Mouse (Mus musculus) midbrain, embryonic 15.5 days (tissue): ENCODE results near the gene Lrch3. TPM values are rescaled to one million over a fixed set of nuclear protein-coding genes. Genes with fewer than 3 reads are reported as not detected.

Source experiments
- ATAC-seq: fragments of 200-750 bp; cut with Nextera tagmentation; replicated peaks from 2 replicates; pipeline ENCODE4 v1.8.0; 2017; ENCODE audit warnings: moderate TSS enrichment
- H3K27ac ChIP-seq: fragments of 300-500 bp; sonication (generic); 2 replicates; pipeline ENCODE4 v1.5.1; 2015; ENCODE audit warnings: mild to moderate bottlenecking, inconsistent platforms
- H3K27me3 ChIP-seq: fragments of 300-500 bp; sonication (generic); replicated peaks from 2 replicates; pipeline ENCODE4 v1.6.1; 2015; ENCODE audit warnings: inconsistent platforms
- H3K36me3 ChIP-seq: fragments of 300-500 bp; sonication (generic); replicated peaks from 2 replicates; pipeline ENCODE4 v1.6.1; 2015; ENCODE audit warnings: inconsistent platforms
- H3K4me1 ChIP-seq: fragments of 300-500 bp; sonication (generic); 2 replicates; pipeline ENCODE4 v1.6.1; 2015; ENCODE audit warnings: inconsistent platforms
- H3K4me2 ChIP-seq: fragments of 300-500 bp; sonication (generic); 2 replicates; pipeline ENCODE4 v1.6.1; 2015; ENCODE audit warnings: inconsistent platforms, mild to moderate bottlenecking, moderate library complexity
- H3K4me3 ChIP-seq: fragments of 300-500 bp; sonication (generic); 2 replicates; pipeline ENCODE4 v1.5.1; 2015; ENCODE audit warnings: mild to moderate bottlenecking, inconsistent platforms
- H3K9ac ChIP-seq: fragments of 300-500 bp; sonication (generic); 2 replicates; pipeline ENCODE4 v1.6.1; 2015; ENCODE audit warnings: mild to moderate bottlenecking, inconsistent platforms
- H3K9me3 ChIP-seq: fragments of 300-500 bp; sonication (generic); 2 replicates; pipeline ENCODE4 v1.6.1; 2016; ENCODE audit warnings: inconsistent platforms
- WGBS: fragments of 180-500 bp; shearing (Covaris S2); methylation state at CpG from one replicate; pipeline ENCODE4 v1.1.7; 2015; ENCODE audit warnings: mixed read lengths; 5-methylcytosine and 5-hydroxymethylcytosine counted together
- polyA plus RNA-seq: library from polyadenylated mRNA; unstranded; fragments of >200 nt; fragmentation: Nextera tagmentation; extraction: Ambion mirVana; gene quantifications from 2 replicates; pipeline ENCODE4 v1.2.1, GENCODE M21; 2015

The Lrch3 gene
- polyA plus RNA-seq, 1 experiment from 2014 or later = 56.3 TPM

GRCm38 (mm10) chr16:33060926-33061325, 147.0 kb downstream of the Lrch3 start:
- Histone ChIP-seq H3K9me3 (no peaks in the 10 kb centered on the region), H3K9ac (no peak overlapping the region), H3K4me2 (no peak overlapping the region), H3K36me3 (peaks cover 11% of the 10 kb centered on the region), H3K27me3 (no peaks in the 10 kb centered on the region), H3K4me1 (peaks cover 45% of the 10 kb centered on the region), H3K4me3 (no peak overlapping the region), H3K27ac (no peak overlapping the region)
- 87% methylated on average over 2 of the region's 2 CpGs for WGBS
- no peak for ATAC-seq

DNA sequence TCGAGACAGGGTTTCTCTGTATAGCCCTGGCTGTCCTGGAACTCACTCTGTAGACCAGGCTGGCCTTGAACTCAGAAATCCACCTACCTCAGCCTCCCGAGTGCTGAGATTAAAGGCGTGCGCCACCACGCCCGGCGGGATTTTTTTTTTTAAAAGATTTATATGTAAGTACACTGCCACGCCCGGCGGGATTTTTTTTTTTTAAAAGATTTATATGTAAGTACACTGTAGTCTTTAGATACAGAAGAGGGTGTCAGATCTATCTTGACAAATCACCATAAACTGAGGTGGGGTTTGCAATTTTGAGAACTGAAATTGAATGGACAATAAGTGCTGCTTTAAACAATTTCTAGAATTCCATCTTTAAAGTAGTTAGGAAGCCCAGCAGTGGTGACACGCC, 147.5 kb downstream of the Lrch3 start:
- ATAC-seq = no peak
- no peak overlapping the region; the same call in 1 of the 2 replicates for H3K9ac ChIP-seq
- peak overlapping the region; percentile 66; the same call in 1 of the 2 replicates for H3K4me3 ChIP-seq
- peaks cover 45% of the 10 kb centered on the region for H3K4me1 ChIP-seq
- H3K9me3 ChIP-seq = no peaks in the 10 kb centered on the region
- H3K27me3 ChIP-seq = no peaks in the 10 kb centered on the region
- peak overlapping the region; percentile 81; the same call in 1 of the 2 replicates for H3K27ac ChIP-seq
- H3K4me2 ChIP-seq = peak overlapping the region; percentile 74
- peaks cover 11% of the 10 kb centered on the region for H3K36me3 ChIP-seq
- 54% methylated on average over 11 of the region's 11 CpGs for WGBS

DNA sequence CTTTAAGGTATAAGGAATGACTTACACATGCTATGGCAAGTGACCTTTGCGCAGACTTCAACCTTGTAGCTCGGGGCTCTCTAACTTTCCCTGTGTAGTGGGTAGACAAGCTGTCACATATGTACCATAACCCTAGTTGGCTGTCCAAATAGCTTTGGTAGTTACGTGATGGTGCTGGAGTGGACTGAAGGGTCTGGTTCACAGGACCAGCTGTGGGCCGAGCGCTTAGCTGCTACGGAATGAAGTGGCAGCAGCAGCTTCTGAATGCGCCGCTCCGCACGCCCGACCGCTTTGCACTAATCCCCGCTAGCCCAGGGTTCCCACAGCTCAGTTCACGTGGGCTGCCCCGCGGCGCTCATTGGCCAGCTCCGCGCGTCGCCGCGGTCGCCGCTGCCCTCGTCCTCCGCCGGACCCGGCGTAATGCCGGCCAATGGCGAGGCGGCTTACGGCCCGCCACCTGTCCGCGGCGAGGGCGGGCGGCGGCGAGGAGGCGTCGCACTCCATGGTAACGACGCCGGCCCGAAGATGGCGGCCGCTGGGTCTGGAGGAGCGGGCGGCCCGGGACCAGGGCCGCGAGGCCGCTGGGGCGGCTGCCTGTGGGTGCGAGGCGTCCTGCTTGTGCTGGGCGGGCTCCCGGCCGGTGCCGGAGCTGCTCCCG, 148.3 kb downstream of the Lrch3 start, which contains the start of gene Lmln:
TSS of gene Lmln (plus strand) at position 498 of the 658 bp plus-strand sequence.
- Histone ChIP-seq H3K4me2 (peak within 1 kb of the TSS; percentile 74), H3K9me3 (no peaks in the 10 kb centered on the region), H3K27me3 (no peaks in the 10 kb centered on the region), H3K4me3 (peak within 1 kb of the TSS; percentile 66), H3K9ac (peak within 1 kb of the TSS; percentile 75), H3K36me3 (peaks cover 11% of the 10 kb centered on the region), H3K4me1 (peaks cover 45% of the 10 kb centered on the region), H3K27ac (peak within 1 kb of the TSS; percentile 81)
- under 1% methylated on average over 62 of the region's 64 CpGs for WGBS
- peak; percentile 98 for ATAC-seq

DNA sequence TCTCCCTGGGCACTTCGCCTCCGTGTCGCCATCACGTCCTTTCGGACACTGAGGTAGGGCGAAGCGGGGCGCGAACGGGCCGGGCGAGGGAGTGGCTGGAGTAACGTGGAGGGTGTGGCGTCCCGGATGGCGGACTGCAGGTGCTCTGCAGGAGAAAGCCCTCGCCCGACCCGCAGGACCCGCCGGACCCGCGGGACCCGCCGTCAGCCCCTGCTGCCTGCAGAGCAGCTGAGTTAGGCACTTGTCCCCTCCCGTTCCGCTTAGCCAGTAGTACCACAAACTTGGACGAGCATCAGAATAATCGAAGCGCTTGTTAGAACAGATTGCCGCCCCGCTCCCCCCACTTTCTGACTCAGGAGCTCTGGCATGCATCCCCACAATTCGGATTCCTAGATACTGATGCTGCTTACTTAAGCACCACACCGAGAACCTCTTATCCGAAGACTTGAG, 148.8 kb downstream of the Lrch3 start:
- peak; percentile 62 for ATAC-seq
- Histone ChIP-seq H3K9me3 (no peaks in the 10 kb centered on the region), H3K27ac (peak overlapping the region; percentile 81), H3K4me1 (peaks cover 40% of the 10 kb centered on the region), H3K27me3 (no peaks in the 10 kb centered on the region), H3K36me3 (peaks cover 11% of the 10 kb centered on the region), H3K9ac (peak overlapping the region; percentile 75), H3K4me3 (peak overlapping the region; percentile 66), H3K4me2 (peak overlapping the region; percentile 74)
- WGBS = under 1% methylated on average over 34 of the region's 35 CpGs

- peak overlapping the region; percentile 75 for H3K9ac ChIP-seq
- H3K4me1 ChIP-seq = peaks cover 34% of the 10 kb centered on the region
- H3K36me3 ChIP-seq = peaks cover 11% of the 10 kb centered on the region
- H3K4me3 ChIP-seq = peak overlapping the region; percentile 66
- no peaks in the 10 kb centered on the region for H3K27me3 ChIP-seq
- 0 out of 2 replicates have a peak overlapping the region, but pooled peaks have one; percentile 81 for H3K27ac ChIP-seq
- WGBS = 18% methylated on average over 7 of the region's 7 CpGs
- ATAC-seq = no peak
- H3K4me2 ChIP-seq = peak overlapping the region; percentile 74
- no peaks in the 10 kb centered on the region for H3K9me3 ChIP-seq
Observed at GRCm38 (mm10) chr16:33063267-33063666, 149.4 kb downstream of the Lrch3 start.

DNA sequence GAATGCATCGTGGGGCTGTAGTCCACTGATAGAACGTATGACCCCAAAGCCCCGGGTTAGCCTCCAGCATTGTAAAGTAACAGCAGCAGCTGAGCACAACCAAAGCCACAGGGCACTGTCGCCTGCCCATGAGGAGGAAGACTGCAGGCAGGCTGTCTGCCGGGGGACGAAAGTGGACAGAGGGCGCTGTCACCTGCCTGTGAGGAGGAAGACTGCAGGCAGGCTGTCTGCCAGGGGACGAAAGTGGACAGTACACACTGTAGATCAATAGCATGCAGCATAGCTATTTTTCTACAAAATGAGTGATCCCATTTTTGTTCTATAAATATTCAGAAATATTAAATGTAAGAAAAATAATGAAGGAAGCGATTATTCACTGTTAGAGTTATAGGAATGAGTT, 150.7 kb downstream of the Lrch3 start:
- WGBS = 65% methylated on average over 9 of the region's 9 CpGs
- Histone ChIP-seq H3K4me3 (no peak overlapping the region), H3K27ac (no peak overlapping the region)

More for the DNA sequence above, 150.7 kb downstream of the Lrch3 start:
- Histone ChIP-seq H3K27me3 (no peaks in the 10 kb centered on the region), H3K9me3 (no peaks in the 10 kb centered on the region), H3K9ac (no peak overlapping the region), H3K4me1 (peaks cover 23% of the 10 kb centered on the region), H3K4me2 (no peak overlapping the region), H3K36me3 (peaks cover 4% of the 10 kb centered on the region)
- no peak for ATAC-seq

Other genes starting within 250 kb of the Lrch3 start
- gene Muc4, start 178.2 kb upstream of the Lrch3 start, polyA plus RNA-seq = not detected in 2 replicates
- not detected in 2 replicates for gene Muc20, start 116.7 kb upstream of the Lrch3 start, polyA plus RNA-seq
- not detected in 2 replicates for gene Smbd1, start 103.6 kb upstream of the Lrch3 start, polyA plus RNA-seq
- 100 and 110 TPM in 2 replicates for gene Fyttd1, start 36.6 kb upstream of the Lrch3 start, polyA plus RNA-seq
- gene Rubcn, start 36.3 kb upstream of the Lrch3 start, polyA plus RNA-seq = 37.3 and 38.0 TPM in 2 replicates
- gene Iqcg, start 142.1 kb downstream of the Lrch3 start, polyA plus RNA-seq = 6.4 and 7.1 TPM in 2 replicates
- 404 and 412 TPM in 2 replicates for gene Rpl35a, start 142.4 kb downstream of the Lrch3 start, polyA plus RNA-seq
- gene Lmln, start 148.4 kb downstream of the Lrch3 start, polyA plus RNA-seq = 5.1 and 6.6 TPM in 2 replicates